Mouse (Mus musculus) embryo, embryonic 10 days (tissue): ENCODE measurements around the gene Creb3l1.
A peak's percentile ranks its signal among the peaks of the same experiment; 100 is the strongest.

Source experiments
- DNase-seq: peaks from one replicate; pipeline ENCODE4 v3.0.0-alpha.2; 2015; ENCODE audit warnings: low spot score

The Creb3l1 gene

GRCm38 (mm10) chr2:92024274-92024672, at the start of gene Creb3l1:
Gene Creb3l1, minus strand, starts transcription at chr2:92024502.
- DNase-seq, result peak; percentile 88

- no peak for DNase-seq
These were observed 46.8 kb upstream of the Creb3l1 start for GRCm38 (mm10) chr2:92071143-92071542.

GRCm38 (mm10) chr2:92069630-92070029, 45.3 kb upstream of the Creb3l1 start:
- no peak for DNase-seq

- DNase-seq, result no peak
These were observed 43.3 kb upstream of the Creb3l1 start for GRCm38 (mm10) chr2:92067600-92067999.

GRCm38 (mm10) chr2:92066899-92067298, 42.6 kb upstream of the Creb3l1 start:
- DNase-seq, result no peak

- DNase-seq, result no peak
These were observed 41.6 kb upstream of the Creb3l1 start for GRCm38 (mm10) chr2:92065938-92066337.

GRCm38 (mm10) chr2:92065269-92065888, 41.1 kb upstream of the Creb3l1 start:
- no peak for DNase-seq

GRCm38 (mm10) chr2:92063106-92063505, 38.8 kb upstream of the Creb3l1 start:
- DNase-seq, result no peak

GRCm38 (mm10) chr2:92061337-92061736, 37.0 kb upstream of the Creb3l1 start:
- DNase-seq, result no peak

GRCm38 (mm10) chr2:92060291-92060690, 36.0 kb upstream of the Creb3l1 start:
- DNase-seq, result no peak

- DNase-seq, result peak; percentile 65
These were observed 35.3 kb upstream of the Creb3l1 start for GRCm38 (mm10) chr2:92059481-92060220.

GRCm38 (mm10) chr2:92058936-92059335, 34.6 kb upstream of the Creb3l1 start:
- DNase-seq, result no peak

- DNase-seq, result peak; percentile 94
These were observed 34.2 kb upstream of the Creb3l1 start for GRCm38 (mm10) chr2:92058469-92058868.

- DNase-seq, result no peak
These were observed 32.5 kb upstream of the Creb3l1 start for GRCm38 (mm10) chr2:92056760-92057159.

- DNase-seq, result peak; percentile 84
These were observed 31.5 kb upstream of the Creb3l1 start for GRCm38 (mm10) chr2:92055831-92056236.

- peak; percentile 92 for DNase-seq
These were observed 31.0 kb upstream of the Creb3l1 start for GRCm38 (mm10) chr2:92055101-92055813.

- no peak for DNase-seq
These were observed 28.5 kb upstream of the Creb3l1 start for GRCm38 (mm10) chr2:92052754-92053153.

GRCm38 (mm10) chr2:92052188-92052587, 27.9 kb upstream of the Creb3l1 start:
- DNase-seq, result no peak

GRCm38 (mm10) chr2:92048034-92048690, 23.9 kb upstream of the Creb3l1 start:
- DNase-seq, result no peak

GRCm38 (mm10) chr2:92047601-92048000, 23.3 kb upstream of the Creb3l1 start:
- DNase-seq, result no peak

- DNase-seq, result no peak
These were observed 19.0 kb upstream of the Creb3l1 start for GRCm38 (mm10) chr2:92043285-92043684.

GRCm38 (mm10) chr2:92041538-92041937, 17.2 kb upstream of the Creb3l1 start:
- DNase-seq, result no peak
